Mouse (Mus musculus): ENCODE measurements around the gene Leng9.

Gene Leng9

GRCm38 (mm10) chr7:4124315-4124759 lies 25.8 kb downstream of the Leng9 start:
- no peak for DNase-seq (ENCODE audit: low spot score)

GRCm38 (mm10) chr7:4123732-4124131 lies 26.4 kb downstream of the Leng9 start:
- no peak for DNase-seq (ENCODE audit: low spot score)

- no peak for DNase-seq (ENCODE audit: low spot score)
These were observed 27.4 kb downstream of the Leng9 start for GRCm38 (mm10) chr7:4122783-4123182.

GRCm38 (mm10) chr7:4122076-4122768 lies 28.0 kb downstream of the Leng9 start:
- no peak for DNase-seq (ENCODE audit: low spot score)

GRCm38 (mm10) chr7:4119976-4120921 lies 29.9 kb downstream of the Leng9 start:
- DNase-seq (ENCODE audit: low spot score): no peak

- no peak for DNase-seq (ENCODE audit: low spot score)
These were observed 30.8 kb downstream of the Leng9 start, which contains the start of gene Ttyh1 for GRCm38 (mm10) chr7:4119344-4119902. TSS of gene Ttyh1 (plus strand) at chr7:4119408.

- no peak for DNase-seq (ENCODE audit: low spot score)
These were observed 32.9 kb downstream of the Leng9 start for GRCm38 (mm10) chr7:4117050-4117814.

- no peak for DNase-seq (ENCODE audit: low spot score)
These were observed 38.4 kb downstream of the Leng9 start for GRCm38 (mm10) chr7:4111766-4112165.

- no peak for DNase-seq (ENCODE audit: low spot score)
These were observed 46.8 kb downstream of the Leng9 start for GRCm38 (mm10) chr7:4103411-4103810.

GRCm38 (mm10) chr7:4101144-4101543 lies 49.0 kb downstream of the Leng9 start:
- DNase-seq (ENCODE audit: low spot score): no peak

- no peak for DNase-seq (ENCODE audit: low spot score)
These were observed 51.3 kb downstream of the Leng9 start for GRCm38 (mm10) chr7:4098832-4099231.

GRCm38 (mm10) chr7:4098301-4098700 lies 51.9 kb downstream of the Leng9 start:
- DNase-seq (ENCODE audit: low spot score): no peak
